Mouse (Mus musculus) frontal cortex, adult 2 months (tissue): ENCODE measurements around the gene Lonp2. TPM values are rescaled to one million over a fixed set of nuclear protein-coding genes. Genes with fewer than 3 reads are reported as not detected.

Experiments
- polyA plus RNA-seq: library from polyadenylated mRNA; depleted of rRNA; stranded (reverse); fragments of >200 nt; gene quantifications from 2 replicates; pipeline ENCODE4 v1.2.3, GENCODE M21; 2012; rRNA removed

The Lonp2 gene
- polyA plus RNA-seq, 1 experiment: 51.8 TPM

Other genes with a start within 250 kb of the Lonp2 start
- 0.36 and 1.1 TPM in 2 replicates for gene Abcc12, start 43.4 kb upstream of the Lonp2 start, polyA plus RNA-seq
- gene Gm10638, start 121.7 kb downstream of the Lonp2 start, polyA plus RNA-seq: 2.7 and 3.1 TPM in 2 replicates
- gene Siah1a, start 121.9 kb downstream of the Lonp2 start, polyA plus RNA-seq: 34.8 and 35.3 TPM in 2 replicates